Mouse (Mus musculus): ENCODE results near the gene Lsm7. TPM values are rescaled to one million over a fixed set of nuclear protein-coding genes. Genes with fewer than 3 reads are reported as not detected.
"Not testable (repeated sequence)": the region's sequence is repeated elsewhere in the genome, so short reads cannot be mapped to it uniquely, and the experiment has no call there.

Gene Lsm7
- polyA plus RNA-seq, 1 experiment from 2014 or later = 218 TPM

DNA sequence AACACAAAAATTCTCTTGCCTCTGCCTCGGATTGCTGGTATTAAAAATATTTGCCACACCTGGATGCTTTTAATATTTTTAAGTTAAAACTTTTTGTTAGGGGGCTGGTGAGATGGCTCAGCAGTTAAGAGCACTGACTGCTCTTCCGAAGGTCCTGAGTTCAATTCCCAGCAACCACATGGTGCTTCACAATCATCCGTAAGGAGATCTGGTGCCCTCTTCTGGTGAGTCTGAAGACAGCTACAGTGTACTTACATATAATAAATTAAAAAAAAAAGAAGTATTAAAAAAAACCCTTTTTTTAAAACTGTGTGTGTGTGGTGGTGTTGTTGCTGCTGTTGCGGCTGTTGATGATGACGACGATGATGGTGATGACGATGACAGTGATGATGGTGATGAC, 37.1 kb downstream of the Lsm7 start:
- ATAC-seq (replicated peaks; ENCODE audit: insufficient number of reproducible peaks, low FRiP score, low TSS enrichment); H3K9me3 ChIP-seq (replicated peaks; ENCODE audit: control insufficient read depth, low read length); H3K4me1 ChIP-seq (ENCODE audit: control insufficient read depth, insufficient read depth, low read length); H3K4me2 ChIP-seq; H3K27ac ChIP-seq (ENCODE audit: low read depth, low read length); H3K36me3 ChIP-seq (ENCODE audit: control insufficient read depth, insufficient read depth, low read length); H3K9ac ChIP-seq (ENCODE audit: low read depth, low read length); H3K27me3 ChIP-seq (ENCODE audit: control insufficient read depth, insufficient read depth, low read length); H3K4me3 ChIP-seq (ENCODE audit: low read depth, low read length): not testable (repeated sequence)
- 78% methylated on average over 7 of the region's 7 CpGs for WGBS (ENCODE audit: insufficient replicate concordance)

DNA sequence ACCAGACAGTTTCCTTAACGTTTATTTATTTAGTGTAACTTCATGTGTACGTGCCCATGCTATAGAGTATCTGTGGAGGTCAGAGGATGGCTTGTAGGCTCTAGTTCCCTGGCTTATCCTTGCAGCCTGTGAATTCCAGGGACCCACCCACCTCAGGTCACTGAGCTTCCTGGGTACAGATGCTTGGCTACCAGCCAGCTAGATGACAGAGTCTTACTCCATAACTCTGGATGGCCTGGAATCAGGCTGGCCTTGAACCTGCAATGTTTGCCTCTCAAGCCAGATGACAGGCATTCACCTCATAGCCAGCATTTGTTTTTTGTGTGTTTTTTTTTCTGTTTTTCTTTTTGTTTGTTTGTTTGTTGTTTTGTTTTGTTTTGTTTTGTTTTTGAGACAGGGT, 37.8 kb downstream of the Lsm7 start:
- Histone ChIP-seq H3K27me3 (ENCODE audit: control insufficient read depth, insufficient read depth, low read length) (no peaks in the 10 kb centered on the region; the same call in 1 of the 2 replicates), H3K9me3 (replicated peaks; ENCODE audit: control insufficient read depth, low read length) (no peaks in the 10 kb centered on the region), H3K36me3 (ENCODE audit: control insufficient read depth, insufficient read depth, low read length) (no peaks in the 10 kb centered on the region), H3K27ac (ENCODE audit: low read depth, low read length) (no peak overlapping the region), H3K9ac (ENCODE audit: low read depth, low read length) (no peak overlapping the region), H3K4me3 (ENCODE audit: low read depth, low read length) (no peak overlapping the region), H3K4me1 (ENCODE audit: control insufficient read depth, insufficient read depth, low read length) (no peaks in the 10 kb centered on the region), H3K4me2 (no peak overlapping the region)
- no peak for ATAC-seq (replicated peaks; ENCODE audit: insufficient number of reproducible peaks, low FRiP score, low TSS enrichment)
- WGBS (ENCODE audit: insufficient replicate concordance) = 69% methylated on average over 2 of the region's 2 CpGs

DNA sequence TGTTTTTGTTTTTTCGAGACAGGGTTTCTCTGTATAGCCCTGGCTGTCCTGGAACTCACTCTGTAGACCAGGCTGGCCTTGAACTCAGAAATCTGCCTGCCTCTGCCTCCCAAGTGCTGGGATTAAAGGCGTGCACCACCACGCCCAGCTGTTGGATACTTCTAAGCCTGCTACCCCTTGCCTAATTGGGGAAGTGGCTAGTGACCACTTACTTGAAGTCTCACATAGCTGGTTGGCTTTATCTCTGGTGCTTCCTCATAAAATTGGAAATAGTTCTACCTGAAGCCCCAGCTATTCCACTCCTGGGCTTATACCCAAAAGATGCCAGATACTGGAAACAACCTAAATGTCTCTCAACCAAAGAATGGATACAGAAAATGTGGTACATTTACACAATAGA, 38.7 kb downstream of the Lsm7 start:
- H3K27ac ChIP-seq (ENCODE audit: low read depth, low read length); H3K4me3 ChIP-seq (ENCODE audit: low read depth, low read length); H3K4me1 ChIP-seq (ENCODE audit: control insufficient read depth, insufficient read depth, low read length); ATAC-seq (replicated peaks; ENCODE audit: insufficient number of reproducible peaks, low FRiP score, low TSS enrichment); H3K36me3 ChIP-seq (ENCODE audit: control insufficient read depth, insufficient read depth, low read length); H3K4me2 ChIP-seq; H3K9ac ChIP-seq (ENCODE audit: low read depth, low read length); H3K9me3 ChIP-seq (replicated peaks; ENCODE audit: control insufficient read depth, low read length); H3K27me3 ChIP-seq (ENCODE audit: control insufficient read depth, insufficient read depth, low read length): not testable (repeated sequence)
- WGBS (ENCODE audit: insufficient replicate concordance) = 84% methylated on average over 3 of the region's 3 CpGs

DNA sequence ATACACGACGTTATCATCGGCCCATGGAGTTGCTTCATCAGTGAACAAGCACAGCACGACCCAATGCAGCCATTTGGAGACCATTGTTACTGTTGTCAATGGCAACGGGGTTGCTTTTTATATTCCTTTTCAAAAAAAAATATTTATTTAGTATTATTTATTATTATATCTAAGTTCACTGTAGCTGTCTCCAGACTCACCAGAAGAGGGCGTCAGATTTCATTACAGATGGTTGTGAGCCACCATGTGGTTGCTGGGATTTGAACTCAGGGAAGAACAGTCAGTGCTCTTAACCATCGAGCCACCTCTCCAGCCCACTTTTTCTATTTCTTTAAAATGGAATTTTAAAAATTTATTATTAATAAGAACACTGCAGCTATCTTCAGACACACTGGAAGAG, 40.2 kb downstream of the Lsm7 start:
- WGBS (ENCODE audit: insufficient replicate concordance) = 61% methylated on average over 7 of the region's 7 CpGs
- peaks cover 7% of the 10 kb centered on the region; the same call in 1 of the 2 replicates for H3K4me1 ChIP-seq (ENCODE audit: control insufficient read depth, insufficient read depth, low read length)

DNA sequence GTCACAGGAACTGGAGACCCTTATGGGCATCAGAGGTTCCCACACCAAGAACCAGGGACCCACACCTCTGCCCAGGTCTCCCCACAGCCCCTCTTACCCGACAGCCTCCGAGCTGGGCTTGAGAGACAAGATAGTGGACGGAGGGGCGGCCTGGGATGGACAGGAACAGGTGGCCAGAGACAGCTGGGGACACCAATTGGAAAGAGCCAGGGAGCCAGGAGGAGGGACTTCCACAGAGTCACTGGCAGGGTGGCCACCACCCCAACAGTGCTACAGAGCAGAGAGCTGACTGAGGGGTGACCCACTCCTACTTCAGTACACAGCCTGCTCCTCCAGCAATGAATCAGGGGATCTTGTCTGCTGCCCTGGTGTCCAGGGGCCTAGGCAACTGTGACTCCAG, 41.6 kb downstream of the Lsm7 start, which contains the start of gene Jsrp1:
Jsrp1 (minus strand) TSS at position 133 of the 400 bp plus-strand sequence.
- Histone ChIP-seq H3K4me2 (no peak within 1 kb of the TSS), H3K4me3 (ENCODE audit: low read depth, low read length) (no peak within 1 kb of the TSS), H3K27ac (ENCODE audit: low read depth, low read length) (no peak within 1 kb of the TSS), H3K9me3 (replicated peaks; ENCODE audit: control insufficient read depth, low read length) (no peaks in the 10 kb centered on the region), H3K36me3 (ENCODE audit: control insufficient read depth, insufficient read depth, low read length) (no peaks in the 10 kb centered on the region), H3K27me3 (ENCODE audit: control insufficient read depth, insufficient read depth, low read length) (peaks cover 3% of the 10 kb centered on the region), H3K9ac (ENCODE audit: low read depth, low read length) (no peak within 1 kb of the TSS; the same call in 1 of the 2 replicates), H3K4me1 (ENCODE audit: control insufficient read depth, insufficient read depth, low read length) (peaks cover 19% of the 10 kb centered on the region)
- 41% methylated on average over 4 of the region's 4 CpGs for WGBS (ENCODE audit: insufficient replicate concordance)
- ATAC-seq (replicated peaks; ENCODE audit: insufficient number of reproducible peaks, low FRiP score, low TSS enrichment) = no peak

More for the DNA sequence above, 40.2 kb downstream of the Lsm7 start:
- Histone ChIP-seq H3K4me2 (no peak overlapping the region), H3K36me3 (ENCODE audit: control insufficient read depth, insufficient read depth, low read length) (no peaks in the 10 kb centered on the region), H3K27me3 (ENCODE audit: control insufficient read depth, insufficient read depth, low read length) (no peaks in the 10 kb centered on the region; the same call in 1 of the 2 replicates), H3K27ac (ENCODE audit: low read depth, low read length) (no peak overlapping the region), H3K9me3 (replicated peaks; ENCODE audit: control insufficient read depth, low read length) (no peaks in the 10 kb centered on the region), H3K4me3 (ENCODE audit: low read depth, low read length) (no peak overlapping the region), H3K9ac (ENCODE audit: low read depth, low read length) (no peak overlapping the region)
- ATAC-seq (replicated peaks; ENCODE audit: insufficient number of reproducible peaks, low FRiP score, low TSS enrichment) = no peak

DNA sequence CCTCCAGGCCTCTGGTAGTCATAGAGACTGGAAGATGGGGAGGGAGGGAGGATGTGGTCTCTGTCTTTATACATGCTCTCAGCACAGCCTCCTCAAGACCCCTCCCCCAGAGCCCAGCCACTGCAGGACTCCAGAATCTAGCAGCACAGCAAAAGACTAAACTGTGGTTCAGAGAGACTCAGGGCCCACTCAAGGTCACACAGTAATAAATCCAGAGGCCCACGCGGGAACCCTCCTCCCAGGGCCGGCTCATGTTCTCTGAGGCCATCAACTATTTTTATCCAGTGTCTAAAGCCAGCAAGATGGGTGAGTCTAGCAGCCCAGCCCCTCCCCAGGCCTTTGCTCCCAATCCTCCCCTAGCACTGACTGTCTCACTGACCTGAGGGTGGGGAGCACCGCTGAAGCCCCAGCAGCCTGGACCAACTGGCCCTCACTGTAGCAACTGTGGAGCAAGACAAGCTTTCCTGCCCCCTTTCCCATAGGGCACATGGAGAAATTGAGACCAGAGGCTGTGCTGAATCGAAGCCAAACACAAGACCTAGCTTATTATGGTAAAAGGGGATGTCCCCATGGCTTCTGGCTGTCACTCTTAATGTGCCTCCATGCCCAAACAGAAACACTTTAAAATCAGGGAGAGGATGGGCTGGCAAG, 42.5 kb downstream of the Lsm7 start:
- 35% methylated on average over 5 of the region's 5 CpGs for WGBS (ENCODE audit: insufficient replicate concordance)

DNA sequence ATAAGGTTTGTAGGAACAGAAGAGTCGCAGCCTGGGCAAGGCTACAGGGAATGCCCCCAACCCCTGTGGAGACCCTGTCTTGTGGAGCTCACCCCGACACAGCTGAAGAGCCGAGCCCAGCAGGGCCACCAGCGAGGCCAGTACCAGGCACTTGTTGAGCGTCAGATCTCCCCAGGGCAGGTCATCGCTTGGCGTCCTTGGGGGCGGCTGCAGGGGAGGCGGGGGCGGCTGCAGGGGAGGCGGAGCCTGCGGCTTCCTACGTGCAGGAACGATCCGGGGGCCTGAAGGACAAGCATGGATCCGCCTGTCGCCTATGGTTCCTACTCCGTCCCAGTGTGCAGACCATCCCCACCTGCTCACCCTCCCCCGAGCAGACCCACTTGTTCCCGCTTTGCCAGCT, 44.9 kb downstream of the Lsm7 start:
- ATAC-seq (replicated peaks; ENCODE audit: insufficient number of reproducible peaks, low FRiP score, low TSS enrichment) = no peak
- Histone ChIP-seq H3K27me3 (ENCODE audit: control insufficient read depth, insufficient read depth, low read length) (peaks cover 11% of the 10 kb centered on the region), H3K27ac (ENCODE audit: low read depth, low read length) (0 out of 2 replicates have a peak overlapping the region, but pooled peaks have one; percentile 50), H3K9ac (ENCODE audit: low read depth, low read length) (peak overlapping the region; percentile 50; the same call in 1 of the 2 replicates), H3K36me3 (ENCODE audit: control insufficient read depth, insufficient read depth, low read length) (no peaks in the 10 kb centered on the region), H3K4me1 (ENCODE audit: control insufficient read depth, insufficient read depth, low read length) (peaks cover 45% of the 10 kb centered on the region), H3K4me2 (peak overlapping the region; percentile 60), H3K4me3 (ENCODE audit: low read depth, low read length) (peak overlapping the region; percentile 27), H3K9me3 (replicated peaks; ENCODE audit: control insufficient read depth, low read length) (no peaks in the 10 kb centered on the region)
- 1% methylated on average over 18 of the region's 20 CpGs for WGBS (ENCODE audit: insufficient replicate concordance)

More for the DNA sequence above, 42.5 kb downstream of the Lsm7 start:
- Histone ChIP-seq H3K4me1 (ENCODE audit: control insufficient read depth, insufficient read depth, low read length) (peaks cover 28% of the 10 kb centered on the region), H3K27ac (ENCODE audit: low read depth, low read length) (no peak overlapping the region), H3K27me3 (ENCODE audit: control insufficient read depth, insufficient read depth, low read length) (peaks cover 6% of the 10 kb centered on the region), H3K36me3 (ENCODE audit: control insufficient read depth, insufficient read depth, low read length) (no peaks in the 10 kb centered on the region), H3K4me3 (ENCODE audit: low read depth, low read length) (no peak overlapping the region), H3K9ac (ENCODE audit: low read depth, low read length) (no peak overlapping the region; the same call in 1 of the 2 replicates), H3K4me2 (no peak overlapping the region), H3K9me3 (replicated peaks; ENCODE audit: control insufficient read depth, low read length) (no peaks in the 10 kb centered on the region)
- no peak for ATAC-seq (replicated peaks; ENCODE audit: insufficient number of reproducible peaks, low FRiP score, low TSS enrichment)

DNA sequence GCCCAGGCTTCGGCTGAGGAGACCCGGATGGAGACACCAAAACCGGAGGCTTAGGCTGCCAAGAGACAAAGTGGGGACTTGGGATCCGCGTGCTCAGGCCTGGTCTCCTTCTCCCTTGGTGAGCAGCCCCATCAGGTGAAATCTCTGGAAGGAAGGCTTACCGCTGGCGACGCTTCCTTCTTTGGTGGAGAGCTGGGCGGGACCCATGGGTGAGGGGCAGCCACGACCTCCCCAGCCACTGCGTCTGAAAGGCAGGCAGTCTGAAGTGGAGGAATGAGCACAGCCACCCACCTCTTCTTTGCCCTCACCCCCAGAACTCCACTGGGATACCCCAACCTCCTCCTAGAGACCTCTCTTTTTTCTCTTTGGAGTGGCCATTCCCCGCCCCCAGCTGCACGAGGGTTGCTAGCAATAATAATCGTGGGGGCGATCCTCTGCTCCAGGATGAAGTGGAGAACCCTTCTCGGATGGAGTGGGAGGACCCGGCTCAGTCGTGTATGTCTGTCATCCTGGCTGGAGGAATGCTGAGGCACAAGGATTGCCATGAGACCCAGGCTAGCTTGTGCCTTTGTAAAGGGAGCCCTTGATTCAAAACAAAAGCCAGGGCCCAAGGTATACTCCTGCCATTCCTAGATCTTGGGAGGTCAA, 45.9 kb downstream of the Lsm7 start:
- Histone ChIP-seq H3K27ac (ENCODE audit: low read depth, low read length) (peak overlapping the region; percentile 64), H3K9me3 (replicated peaks; ENCODE audit: control insufficient read depth, low read length) (no peaks in the 10 kb centered on the region), H3K4me3 (ENCODE audit: low read depth, low read length) (peak overlapping the region; percentile 48), H3K36me3 (ENCODE audit: control insufficient read depth, insufficient read depth, low read length) (peaks cover 3% of the 10 kb centered on the region; the same call in 1 of the 2 replicates), H3K27me3 (ENCODE audit: control insufficient read depth, insufficient read depth, low read length) (peaks cover 11% of the 10 kb centered on the region), H3K4me2 (peak overlapping the region; percentile 96), H3K9ac (ENCODE audit: low read depth, low read length) (peak overlapping the region; percentile 63), H3K4me1 (ENCODE audit: control insufficient read depth, insufficient read depth, low read length) (peaks cover 51% of the 10 kb centered on the region)
- 8% methylated on average over 18 of the region's 18 CpGs for WGBS (ENCODE audit: insufficient replicate concordance)
- ATAC-seq (replicated peaks; ENCODE audit: insufficient number of reproducible peaks, low FRiP score, low TSS enrichment) = no peak

Measured in heart, embryonic 11.5 days (tissue).